Mouse (Mus musculus) heart, embryonic 16.5 days (tissue): ENCODE measurements around the gene Sac3d1. TPM values are rescaled to one million over a fixed set of nuclear protein-coding genes. Genes with fewer than 3 reads are reported as not detected.
"Not testable (repeated sequence)": the region's sequence is repeated elsewhere in the genome, so short reads cannot be mapped to it uniquely, and the experiment has no call there.

ENCODE experiments used
- ATAC-seq: fragments of 200-750 bp; cut with Nextera tagmentation; replicated peaks from 2 replicates; pipeline ENCODE4 v1.8.0; 2017; ENCODE audit warnings: moderate number of reproducible peaks; ENCODE audit not compliant: insufficient read depth, low FRiP score; ENCODE audit errors: extremely low read depth
- H3K27ac ChIP-seq: fragments of 300-500 bp; sonication (generic); 2 replicates; pipeline ENCODE4 v1.5.1; 2014; ENCODE audit warnings: mild to moderate bottlenecking, low read length, control low read depth, moderate library complexity
- H3K27me3 ChIP-seq: fragments of 300-500 bp; sonication (generic); 2 replicates; pipeline ENCODE4 v1.6.1; 2014; ENCODE audit warnings: low read length, mixed read lengths; ENCODE audit not compliant: control insufficient read depth, insufficient read depth
- H3K36me3 ChIP-seq: fragments of 300-500 bp; sonication (generic); 2 replicates; pipeline ENCODE4 v1.6.1; 2014; ENCODE audit not compliant: control insufficient read depth, insufficient read depth
- H3K4me1 ChIP-seq: fragments of 300-500 bp; sonication (generic); 2 replicates; pipeline ENCODE4 v1.6.1; 2014; ENCODE audit warnings: low read length, mixed read lengths; ENCODE audit not compliant: control insufficient read depth, insufficient read depth
- H3K4me2 ChIP-seq: fragments of 300-500 bp; sonication (generic); 2 replicates; pipeline ENCODE4 v1.6.1; 2014; ENCODE audit warnings: low read depth, mild to moderate bottlenecking, control low read depth, low read length
- H3K4me3 ChIP-seq: fragments of 300-500 bp; sonication (generic); 2 replicates; pipeline ENCODE4 v1.5.1; 2014; ENCODE audit warnings: mild to moderate bottlenecking, control low read depth, low read length
- H3K9ac ChIP-seq: fragments of 300-500 bp; sonication (generic); 2 replicates; pipeline ENCODE4 v1.6.1; 2014; ENCODE audit warnings: low read length, control low read depth
- H3K9me3 ChIP-seq: fragments of 300-500 bp; sonication (generic); replicated peaks from 2 replicates; pipeline ENCODE4 v1.6.1; 2016; ENCODE audit warnings: low read length; ENCODE audit not compliant: control insufficient read depth
- WGBS: fragments of 180-500 bp; shearing (Covaris S2); extraction: QIAGEN DNeasy Blood & Tissue Kit; methylation state at CpG from one replicate; pipeline ENCODE4 v1.1.7; 2014; 5-methylcytosine and 5-hydroxymethylcytosine counted together
- polyA plus RNA-seq: library from polyadenylated mRNA; unstranded; fragments of >200 nt; fragmentation: Nextera tagmentation; extraction: Ambion mirVana; gene quantifications from 2 replicates; pipeline ENCODE4 v1.2.1, GENCODE M21; 2015

Gene Sac3d1
- polyA plus RNA-seq, 1 experiment from 2014 or later, result 33.9 TPM

DNA sequence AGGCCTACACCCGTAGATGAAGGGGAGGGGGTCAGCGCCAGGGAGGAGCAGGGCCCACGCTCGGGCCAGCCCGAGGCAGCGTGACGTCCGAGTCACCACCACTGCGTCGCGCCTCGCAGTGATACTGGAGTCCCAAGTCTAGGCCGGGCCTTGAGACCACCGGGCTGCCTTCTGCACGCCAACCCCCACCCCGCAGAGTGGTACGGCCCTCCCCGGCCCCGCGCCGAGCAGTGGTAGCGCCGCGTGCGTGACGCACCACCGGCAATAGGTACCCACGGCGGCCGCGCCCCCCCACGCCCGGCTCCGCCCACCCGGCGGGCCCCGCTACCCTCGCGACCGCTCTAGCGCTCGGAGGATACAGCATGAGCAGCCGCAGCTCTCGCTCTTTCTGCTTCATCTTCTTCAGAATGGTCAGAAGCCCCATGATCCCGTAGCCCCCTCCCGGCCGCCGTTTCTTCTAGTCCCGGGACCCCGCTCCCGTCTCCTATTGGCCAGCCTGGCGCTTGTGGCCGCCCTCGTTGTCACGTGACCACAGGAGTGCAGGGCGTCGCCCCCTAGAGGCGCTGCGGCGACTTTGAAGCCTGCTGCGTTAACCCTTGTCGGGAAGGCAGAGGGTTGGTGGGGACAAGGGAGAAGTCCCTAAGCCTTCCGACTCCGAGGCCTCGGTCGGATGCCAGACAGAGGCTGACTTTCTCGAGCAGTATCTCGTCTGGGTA lies 22.4 kb upstream of the Sac3d1 start, which contains the start of gene Batf2:
Batf2 (plus strand) TSS at position 306 of the 716 bp plus-strand sequence.
- H3K27me3 ChIP-seq, result no peaks in the 10 kb centered on the region
- H3K27ac ChIP-seq, result peak within 1 kb of the TSS; percentile 85
- WGBS, result under 1% methylated on average over 66 of the region's 68 CpGs
- ATAC-seq, result peak; percentile 93
- H3K9ac ChIP-seq, result peak within 1 kb of the TSS; percentile 86
- peak within 1 kb of the TSS; percentile 76 for H3K4me3 ChIP-seq
- 0 out of 2 replicates have a peak, but pooled peaks cover 3% of the 10 kb centered on the region for H3K9me3 ChIP-seq
- H3K36me3 ChIP-seq, result no peaks in the 10 kb centered on the region
- H3K4me2 ChIP-seq, result peak within 1 kb of the TSS; percentile 89
- H3K4me1 ChIP-seq, result peaks cover 6% of the 10 kb centered on the region; the same call in 1 of the 2 replicates

DNA sequence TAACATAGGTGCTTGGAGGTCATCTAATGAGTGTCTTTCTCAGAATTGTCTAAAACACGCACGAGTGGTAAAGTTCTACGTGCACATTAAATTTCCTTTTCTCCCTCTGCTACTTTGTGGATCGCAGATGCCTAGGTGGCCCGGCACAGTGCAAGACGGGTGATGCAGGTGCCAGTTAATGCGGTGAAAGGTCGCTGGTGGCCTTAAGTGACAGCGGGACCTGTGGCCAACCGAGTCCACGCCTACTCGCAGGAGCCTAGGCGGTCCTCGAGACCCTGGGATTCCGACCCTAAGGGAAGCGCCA lies 21.9 kb upstream of the Sac3d1 start:
- no peak for ATAC-seq
- WGBS, result 6% methylated on average over 16 of the region's 16 CpGs
- H3K27me3 ChIP-seq, result no peaks in the 10 kb centered on the region

DNA sequence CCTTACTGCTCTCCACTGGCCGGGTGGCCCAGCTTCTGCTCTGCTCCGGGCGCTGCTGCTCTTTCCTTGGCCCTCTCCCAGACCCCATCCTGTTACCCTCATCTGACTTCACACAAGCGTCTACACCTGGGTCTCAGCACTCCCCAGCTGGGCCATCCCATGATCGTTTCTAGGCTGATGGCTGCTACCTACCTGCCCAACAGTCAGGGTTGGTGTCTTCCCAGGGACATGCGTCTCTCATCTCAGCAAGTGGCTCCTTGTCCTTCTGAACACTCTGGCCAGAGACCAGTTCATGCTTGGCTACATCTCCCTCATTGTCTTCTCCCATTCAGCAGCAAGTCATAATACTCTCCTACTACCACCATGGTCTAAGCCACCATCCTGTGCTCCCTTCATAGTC lies 21.3 kb upstream of the Sac3d1 start:
- no peak for ATAC-seq
- 93% methylated on average over 6 of the region's 6 CpGs for WGBS

More for the DNA sequence above, 21.9 kb upstream of the Sac3d1 start:
- Histone ChIP-seq H3K9ac (peak overlapping the region; percentile 86), H3K4me1 (peaks cover 6% of the 10 kb centered on the region; the same call in 1 of the 2 replicates), H3K4me3 (peak overlapping the region; percentile 76), H3K27ac (peak overlapping the region; percentile 85), H3K4me2 (peak overlapping the region; percentile 89), H3K36me3 (no peaks in the 10 kb centered on the region), H3K9me3 (0 out of 2 replicates have a peak, but pooled peaks cover 3% of the 10 kb centered on the region)

GRCm38 (mm10) chr19:6136397-6136796 lies 17.9 kb upstream of the Sac3d1 start:
- no peaks in the 10 kb centered on the region for H3K9me3 ChIP-seq

More for the DNA sequence above, 21.3 kb upstream of the Sac3d1 start:
- H3K27ac ChIP-seq, result no peak overlapping the region
- H3K36me3 ChIP-seq, result no peaks in the 10 kb centered on the region
- H3K9ac ChIP-seq, result no peak overlapping the region; the same call in 1 of the 2 replicates
- H3K9me3 ChIP-seq, result 0 out of 2 replicates have a peak, but pooled peaks cover 3% of the 10 kb centered on the region
- peak overlapping the region; percentile 89 for H3K4me2 ChIP-seq
- H3K4me3 ChIP-seq, result no peak overlapping the region
- peaks cover 6% of the 10 kb centered on the region; the same call in 1 of the 2 replicates for H3K4me1 ChIP-seq
- H3K27me3 ChIP-seq, result no peaks in the 10 kb centered on the region

GRCm38 (mm10) chr19:6133197-6133596 lies 14.7 kb upstream of the Sac3d1 start:
- not testable (repeated sequence) for H3K9me3 ChIP-seq, H3K36me3 ChIP-seq, H3K27ac ChIP-seq, H3K4me3 ChIP-seq, H3K9ac ChIP-seq, H3K4me1 ChIP-seq, H3K4me2 ChIP-seq, H3K27me3 ChIP-seq, ATAC-seq
- WGBS, result 42% methylated on average over 1 of the region's 1 CpGs

More at GRCm38 (mm10) chr19:6136397-6136796, 17.9 kb upstream of the Sac3d1 start:
- Histone ChIP-seq H3K4me1 (peaks cover 6% of the 10 kb centered on the region; the same call in 1 of the 2 replicates), H3K36me3 (no peaks in the 10 kb centered on the region), H3K9ac (no peak overlapping the region), H3K4me3 (no peak overlapping the region), H3K27ac (no peak overlapping the region), H3K4me2 (no peak overlapping the region), H3K27me3 (no peaks in the 10 kb centered on the region)
- no peak for ATAC-seq
- WGBS, result 77% methylated on average over 3 of the region's 3 CpGs

GRCm38 (mm10) chr19:6132171-6132827 lies 13.8 kb upstream of the Sac3d1 start:
- H3K36me3 ChIP-seq, result no peaks in the 10 kb centered on the region
- no peak for ATAC-seq
- no peaks in the 10 kb centered on the region for H3K27me3 ChIP-seq
- H3K4me1 ChIP-seq, result no peaks in the 10 kb centered on the region
- no peaks in the 10 kb centered on the region for H3K9me3 ChIP-seq
- no peak overlapping the region for H3K9ac ChIP-seq
- H3K4me2 ChIP-seq, result no peak overlapping the region
- no peak overlapping the region for H3K27ac ChIP-seq
- WGBS, result 75% methylated on average over 7 of the region's 7 CpGs
- no peak overlapping the region for H3K4me3 ChIP-seq

GRCm38 (mm10) chr19:6130414-6131128 lies 12.1 kb upstream of the Sac3d1 start:
- H3K9ac ChIP-seq, H3K9me3 ChIP-seq, H3K27ac ChIP-seq, H3K36me3 ChIP-seq, H3K4me1 ChIP-seq, H3K4me3 ChIP-seq, ATAC-seq, H3K4me2 ChIP-seq, H3K27me3 ChIP-seq: not testable (repeated sequence)
- WGBS, result 72% methylated on average over 7 of the region's 7 CpGs

- Histone ChIP-seq H3K9me3 (0 out of 2 replicates have a peak, but pooled peaks cover 4% of the 10 kb centered on the region), H3K9ac (peak within 1 kb of the TSS; percentile 81), H3K27me3 (no peaks in the 10 kb centered on the region), H3K4me1 (no peaks in the 10 kb centered on the region), H3K4me2 (peak within 1 kb of the TSS; percentile 73), H3K4me3 (peak within 1 kb of the TSS; percentile 72), H3K36me3 (no peaks in the 10 kb centered on the region), H3K27ac (peak within 1 kb of the TSS; percentile 94)
- WGBS, result 0% methylated on average over 32 of the region's 32 CpGs
- peak; percentile 95 for ATAC-seq
Measured at GRCm38 (mm10) chr19:6127760-6128341, 9.4 kb upstream of the Sac3d1 start, which contains the start of gene Snx15. Snx15 (minus strand) TSS chr19:6128304.
